Mouse (Mus musculus): Measurements from ENCODE around the gene H2al1c.
"Not testable (repeated sequence)": the region's sequence is repeated elsewhere in the genome, so short reads cannot be mapped to it uniquely, and the experiment has no call there.

- not testable (repeated sequence) for TF ChIP-seq CTCF, POLR2A (IDR thresholded peaks at IDR 0.05; ENCODE audit: insufficient read depth, low read depth, low read length)
These were observed 18.9 kb downstream of the H2al1c start, which contains the start of gene H2al1i for GRCm38 (mm10) chrX:11324359-11324758.
